Mouse (Mus musculus) CH12.LX (cell line): ENCODE measurements around the gene Dusp2. TPM values are rescaled to one million over a fixed set of nuclear protein-coding genes. Genes with fewer than 3 reads are reported as not detected.

ENCODE experiments used
- DNase-seq: peaks from one replicate; pipeline ENCODE4 v3.0.0-alpha.2; 2013; ENCODE audit errors: extremely low read depth
- H3K27ac ChIP-seq: 2 replicates; pipeline ENCODE4 v1.5.1; 2012; ENCODE audit warnings: low read depth, mild to moderate bottlenecking, control low read depth, moderate library complexity; ENCODE audit not compliant: insufficient read depth
- H3K27me3 ChIP-seq: replicated peaks from 2 replicates; pipeline ENCODE3; 2012; ENCODE audit warnings: inconsistent platforms
- H3K36me3 ChIP-seq, 2 experiments: replicated peaks in 1 of 2; 2 replicates each; pipeline versions ENCODE3 to v1.6.1; 2012; ENCODE audit warnings: inconsistent platforms in 1 of 2, low read length in 1 of 2, mild to moderate bottlenecking in 1 of 2, mixed read lengths in 1 of 2, moderate library complexity in 1 of 2; ENCODE audit not compliant: control insufficient read depth in 1 of 2, insufficient read depth in 1 of 2
- H3K4me1 ChIP-seq, 2 experiments: 2 replicates each; pipeline ENCODE4 v1.6.1; 2012; ENCODE audit warnings: inconsistent platforms in 1 of 2, moderate library complexity in 1 of 2; ENCODE audit not compliant: insufficient read depth in 2 of 2, control insufficient read depth in 1 of 2
- H3K4me2 ChIP-seq: 2 replicates; pipeline ENCODE4 v1.6.1; 2012; ENCODE audit warnings: low read depth, mild to moderate bottlenecking, control low read depth; ENCODE audit not compliant: poor library complexity, insufficient read depth, severe bottlenecking
- H3K4me3 ChIP-seq, 3 experiments: fragments of 150-350 bp in 1 of 3; sonication (generic) in 1 of 3; replicated peaks in 1 of 3; 2 replicates each; pipeline versions ENCODE3 to v1.5.1; 2011 to 2012; ENCODE audit warnings: low read depth in 2 of 3, low read length in 2 of 3, mild to moderate bottlenecking in 2 of 3, moderate library complexity in 2 of 3, control low read depth in 1 of 3, improper control_type of control experiment in 1 of 3, inconsistent platforms in 1 of 3, mixed read lengths in 1 of 3; ENCODE audit not compliant: poor library complexity in 1 of 3
- H3K79me2 ChIP-seq: replicated peaks from 2 replicates; pipeline ENCODE4 v1.6.1; 2012; ENCODE audit warnings: mild to moderate bottlenecking, moderate library complexity; ENCODE audit not compliant: control insufficient read depth, poor library complexity, insufficient read depth, severe bottlenecking; ENCODE audit errors: extremely low read depth
- H3K9ac ChIP-seq: 2 replicates; pipeline ENCODE4 v1.6.1; 2012; ENCODE audit warnings: low read depth, mild to moderate bottlenecking, control low read depth, moderate library complexity; ENCODE audit not compliant: insufficient read depth
- H3K9me3 ChIP-seq: replicated peaks from 2 replicates; pipeline ENCODE3; 2012; ENCODE audit warnings: low read length, inconsistent platforms, mixed read lengths
- BHLHE40 ChIP-seq: IDR thresholded peaks from 2 replicates; pipeline ENCODE4 v1.6.1; 2011; ENCODE audit warnings: mild to moderate bottlenecking, low read depth, low read length, improper control_type of control experiment
- CTCF ChIP-seq, 2 experiments: IDR thresholded peaks in 1 of 2; conservative IDR thresholded peaks in 1 of 2; 2 replicates each; pipeline ENCODE4 v1.5.1; 2011 to 2012; ENCODE audit warnings: low read depth in 2 of 2, low read length in 2 of 2, improper control_type of control experiment in 1 of 2, inconsistent platforms in 1 of 2, mild to moderate bottlenecking in 1 of 2, moderate library complexity in 1 of 2
- E2F4 ChIP-seq: IDR thresholded peaks from 2 replicates; pipeline ENCODE4 v1.6.1; 2011; ENCODE audit warnings: low read depth, low read length, improper control_type of control experiment; ENCODE audit not compliant: insufficient replicate concordance
- ELF1 ChIP-seq: IDR thresholded peaks from 2 replicates; pipeline ENCODE4 v1.6.1; 2014; ENCODE audit warnings: low read depth, mild to moderate bottlenecking, inconsistent platforms, low read length, improper control_type of control experiment
- EP300 ChIP-seq: IDR thresholded peaks from 2 replicates; pipeline ENCODE4 v1.6.1; 2011; ENCODE audit warnings: low read length, improper control_type of control experiment
- ETS1 ChIP-seq: conservative IDR thresholded peaks from 2 replicates; pipeline ENCODE4 v1.6.1; 2012; ENCODE audit warnings: low read depth, mild to moderate bottlenecking, inconsistent platforms, low read length, improper control_type of control experiment, moderate library complexity
- GABPA ChIP-seq: IDR thresholded peaks from 2 replicates; pipeline ENCODE4 v1.6.1; 2012; ENCODE audit warnings: low read depth, low read length, improper control_type of control experiment, inconsistent platforms; ENCODE audit not compliant: insufficient replicate concordance
- HCFC1 ChIP-seq: IDR thresholded peaks from 2 replicates; pipeline ENCODE4 v1.6.1; 2012; ENCODE audit warnings: low read depth, mild to moderate bottlenecking, inconsistent platforms, low read length, improper control_type of control experiment
- IRF4 ChIP-seq: IDR thresholded peaks from 2 replicates; pipeline ENCODE4 v1.6.1; 2014; ENCODE audit warnings: low read depth, mild to moderate bottlenecking, inconsistent platforms, low read length, improper control_type of control experiment
- JUN ChIP-seq: IDR thresholded peaks from 2 replicates; pipeline ENCODE4 v1.6.1; 2011; ENCODE audit warnings: low read depth, mild to moderate bottlenecking, low read length, improper control_type of control experiment, moderate library complexity; ENCODE audit not compliant: insufficient read depth
- JUND ChIP-seq: conservative IDR thresholded peaks from 2 replicates; pipeline ENCODE4 v1.6.1; 2011; ENCODE audit warnings: low read depth, low read length, improper control_type of control experiment
- MAX ChIP-seq: IDR thresholded peaks from 2 replicates; pipeline ENCODE4 v1.6.1; 2011; ENCODE audit warnings: low read length, improper control_type of control experiment
- NELFE ChIP-seq: IDR thresholded peaks from 2 replicates; pipeline ENCODE4 v1.6.1; 2011; ENCODE audit warnings: low read depth, low read length, improper control_type of control experiment
- RAD21 ChIP-seq: IDR thresholded peaks from 2 replicates; pipeline ENCODE4 v1.6.1; 2011; ENCODE audit warnings: low read depth, mild to moderate bottlenecking, low read length, improper control_type of control experiment, moderate library complexity
- RCOR1 ChIP-seq: conservative IDR thresholded peaks from 2 replicates; pipeline ENCODE4 v1.6.1; 2012; ENCODE audit warnings: low read depth, mild to moderate bottlenecking, inconsistent platforms, low read length, improper control_type of control experiment
- SMC3 ChIP-seq: IDR thresholded peaks from 2 replicates; pipeline ENCODE4 v1.6.1; 2011; ENCODE audit warnings: low read depth, low read length, improper control_type of control experiment
- TCF12 ChIP-seq: IDR thresholded peaks from 2 replicates; pipeline ENCODE4 v1.6.1; 2014; ENCODE audit warnings: low read depth, mild to moderate bottlenecking, inconsistent platforms, low read length, improper control_type of control experiment
- UBTF ChIP-seq: IDR thresholded peaks from 2 replicates; pipeline ENCODE4 v1.6.1; 2012; ENCODE audit warnings: low read depth, mild to moderate bottlenecking, inconsistent platforms, low read length, improper control_type of control experiment, moderate library complexity
- USF1 ChIP-seq: IDR thresholded peaks from 2 replicates; pipeline ENCODE4 v1.6.1; 2014; ENCODE audit warnings: low read depth, mild to moderate bottlenecking, inconsistent platforms, low read length, improper control_type of control experiment
- USF2 ChIP-seq: conservative IDR thresholded peaks from 2 replicates; pipeline ENCODE4 v1.6.1; 2011; ENCODE audit warnings: low read depth, low read length, improper control_type of control experiment
- ZC3H11A ChIP-seq: IDR thresholded peaks from 2 replicates; pipeline ENCODE4 v1.6.1; 2012; ENCODE audit warnings: low read depth, mild to moderate bottlenecking, inconsistent platforms, low read length, improper control_type of control experiment
- ZKSCAN1 ChIP-seq: IDR thresholded peaks from 2 replicates; pipeline ENCODE4 v1.6.1; 2012; ENCODE audit warnings: low read depth, inconsistent platforms, low read length, improper control_type of control experiment, borderline replicate concordance
- ZNF384 ChIP-seq: IDR thresholded peaks from 2 replicates; pipeline ENCODE4 v1.6.1; 2012; ENCODE audit warnings: low read depth, low read length, improper control_type of control experiment, inconsistent platforms
- dilution Hi-C: fragments of 300-500 bp; cut with MboI; formaldehyde crosslinking; loops from 2 replicates; pipeline ENCODE4 v1.14.3; 2020; ENCODE audit warnings: low sequenced_read_pairs; ENCODE audit not compliant: extremely low pct_unique_long_range_greater_than_20kb, extremely low pct_ligation_motif_present
- in situ Hi-C: fragments of 300-500 bp; cut with MboI; formaldehyde crosslinking; loops from 3 replicates; pipeline ENCODE4 v1.14.3; 2019; ENCODE audit warnings: low sequenced_read_pairs, low pct_ligation_motif_present, low pct_unique_long_range_greater_than_20kb, mixed read lengths
- polyA plus RNA-seq: library from polyadenylated mRNA; unstranded; fragments of >175 nt; gene quantifications from 2 replicates; pipeline ENCODE4 v1.2.1, GENCODE M21; 2012; ENCODE audit warnings: low read depth; ENCODE audit not compliant: insufficient read length
- total RNA-seq, 2 experiments: library from RNA; depleted of rRNA; stranded (reverse); fragments of 300-350 nt in 1 of 2; fragments of >200 nt in 1 of 2; gene quantifications; 2 replicates each; pipeline ENCODE4 v1.2.3; 2012 to 2014

Gene Dusp2
- total and polyA plus RNA-seq, 3 experiments: 57.8 to 107 (median 81.5) TPM

DNA sequence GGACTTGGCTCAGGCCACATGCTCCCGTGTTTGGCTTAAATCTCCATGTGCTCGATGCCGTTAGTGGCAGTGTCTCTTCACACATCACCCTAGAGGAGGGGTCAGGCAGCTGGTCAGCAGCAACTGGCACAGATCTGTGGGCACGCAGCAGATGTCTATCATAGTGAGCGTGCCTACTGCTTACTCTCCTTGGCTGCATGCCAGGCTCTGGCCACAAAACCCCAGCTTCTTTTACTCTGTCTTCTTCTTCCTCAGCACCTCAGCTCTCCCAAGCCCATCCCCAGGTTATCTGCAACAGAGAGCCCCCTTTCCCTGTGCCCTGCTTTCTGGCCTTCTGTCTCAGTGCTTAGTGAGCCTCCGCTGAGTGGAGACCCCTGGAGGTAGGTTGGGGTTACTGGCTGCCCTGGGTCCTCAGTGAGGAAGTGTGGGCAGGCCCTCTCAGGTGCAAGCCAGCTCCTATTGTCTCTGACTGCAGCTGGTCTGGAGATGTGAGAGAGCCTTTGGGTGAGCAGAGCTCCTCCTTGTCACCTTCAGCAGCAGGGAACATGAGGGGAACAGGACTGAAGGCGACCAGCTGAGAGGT is 39.9 kb downstream of the Dusp2 start:
- H3K4me1 ChIP-seq: peaks cover 5 to 18% of the 10 kb centered on the region in 2 experiments
- no peak overlapping the region for H3K4me2 ChIP-seq
- H3K27ac ChIP-seq: no peak overlapping the region
- dilution Hi-C loops: no loop called here
- in situ Hi-C loops: no loop called here
- no peak overlapping the region for H3K4me3 ChIP-seq
- H3K9ac ChIP-seq: no peak overlapping the region
- TF ChIP-seq BHLHE40 (no peak), SMC3 (peak; percentile 54), EP300 (no peak), USF2 (no peak), UBTF (no peak), ELF1 (peak; percentile 35; the same call in 1 of the 2 replicates), NELFE (no peak), JUN (no peak), CTCF (conservative IDR thresholded peaks at IDR 0.05 in 1 of 2, IDR thresholded peaks at IDR 0.05 in 1 of 2; ENCODE audit: low read depth in 2 of 2, low read length in 2 of 2) (peak; percentile 34 to 70; a peak in 3 of 4 replicates), E2F4 (no peak), ETS1 (no peak), USF1 (no peak), ZKSCAN1 (no peak), JUND (no peak), HCFC1 (no peak), RAD21 (peak; percentile 12), IRF4 (no peak), ZNF384 (no peak)
- TF ChIP-seq, all 38 proteins: peak for 4
- H3K27me3 ChIP-seq: peaks cover 25% of the 10 kb centered on the region
- no peaks in the 10 kb centered on the region for H3K36me3 ChIP-seq
- H3K9me3 ChIP-seq: no peaks in the 10 kb centered on the region
- H3K79me2 ChIP-seq: no peaks in the 10 kb centered on the region
- peak; percentile 45 for DNase-seq

DNA sequence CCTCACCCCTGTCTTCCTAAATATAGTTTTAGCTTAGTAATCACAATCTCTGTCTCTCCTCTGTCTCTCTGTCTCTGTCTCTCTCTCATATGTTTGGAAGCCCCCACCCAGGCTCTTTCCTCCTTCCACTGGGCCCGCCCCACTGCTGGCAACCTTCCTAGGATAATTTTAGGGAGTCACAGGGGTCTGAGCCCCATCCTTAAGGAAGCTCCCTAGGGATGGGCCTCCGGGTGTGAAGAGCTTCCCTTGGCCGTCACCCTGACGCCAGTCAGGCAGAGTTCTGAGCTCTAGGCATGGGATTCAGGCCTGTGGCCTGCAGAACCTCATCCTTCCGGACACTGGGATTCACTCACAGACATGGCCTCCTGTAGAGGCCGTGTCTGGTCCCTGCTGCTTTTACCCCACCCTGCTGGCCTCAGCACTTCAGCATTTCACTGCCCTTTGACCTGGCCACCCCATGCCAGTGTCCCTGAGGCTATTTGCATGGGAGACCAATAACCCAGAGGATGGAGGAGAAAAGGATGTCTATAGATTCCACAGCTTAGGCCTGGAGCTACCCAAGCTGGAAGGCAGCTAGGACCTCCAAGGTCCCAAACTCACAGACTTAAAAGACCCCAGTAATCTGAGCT is 40.6 kb downstream of the Dusp2 start:
- Histone ChIP-seq H3K36me3 (no peaks in the 10 kb centered on the region), H3K4me3 (no peak overlapping the region), H3K9ac (no peak overlapping the region), H3K27me3 (peaks cover 25% of the 10 kb centered on the region), H3K4me1 (peaks cover under 1 to 11% of the 10 kb centered on the region in 2 experiments; a peak in 3 of 4 replicates), H3K4me2 (no peak overlapping the region), H3K79me2 (no peaks in the 10 kb centered on the region), H3K9me3 (no peaks in the 10 kb centered on the region), H3K27ac (no peak overlapping the region)
- dilution Hi-C loops: no loop called here
- in situ Hi-C loops: no loop called here
- no peak for DNase-seq
- no peak for TF ChIP-seq TCF12
- TF ChIP-seq ZNF384: no peak
- no peak for TF ChIP-seq ZC3H11A
- no peak for TF ChIP-seq MAX
- TF ChIP-seq GABPA: no peak
- TF ChIP-seq BHLHE40: no peak
- no peak for TF ChIP-seq RCOR1
